Mouse (Mus musculus): ENCODE results near the gene Disp1. TPM values are rescaled to one million over a fixed set of nuclear protein-coding genes. Genes with fewer than 3 reads are reported as not detected.

Gene Disp1
- polyA plus RNA-seq, 2 experiments = 34.7 to 47.3 TPM

GRCm38 (mm10) chr1:183233679-183234174, 12.4 kb upstream of the Disp1 start:
- no peak for TF ChIP-seq POLR2A (IDR thresholded peaks at IDR 0.05; ENCODE audit: borderline replicate concordance, extremely low read depth, insufficient read depth, insufficient read length)
- no peak for ATAC-seq (ENCODE audit: low FRiP score, low read depth)
- 72% methylated on average over 11 of the region's 11 CpGs for WGBS

GRCm38 (mm10) chr1:183232985-183233678, 11.8 kb upstream of the Disp1 start:
- no peak overlapping the region for H3K27ac ChIP-seq (replicated peaks; ENCODE audit: low read depth, low read length)
- 78% methylated on average over 7 of the region's 7 CpGs for WGBS
- H3K4me1 ChIP-seq (ENCODE audit: control insufficient read depth, insufficient read depth, low read length) = peaks cover 9% of the 10 kb centered on the region; the same call in 1 of the 2 replicates
- no peaks in the 10 kb centered on the region for H3K36me3 ChIP-seq (ENCODE audit: control insufficient read depth, insufficient read depth, low read length)
- no peaks in the 10 kb centered on the region for H3K27me3 ChIP-seq (ENCODE audit: control insufficient read depth, insufficient read depth, low read length)
- no peaks in the 10 kb centered on the region for H3K9me3 ChIP-seq (ENCODE audit: control insufficient read depth, low read length)
- no peak for DNase-seq (ENCODE audit: low spot score)
- no peak overlapping the region for H3K4me3 ChIP-seq (replicated peaks; ENCODE audit: low read length)
- TF ChIP-seq POLR2A (IDR thresholded peaks at IDR 0.05; ENCODE audit: borderline replicate concordance, extremely low read depth, insufficient read depth, insufficient read length) = no peak
- no peak overlapping the region for H3K4me2 ChIP-seq (replicated peaks; ENCODE audit: low read depth, low read length, severe bottlenecking)
- no peak overlapping the region for H3K9ac ChIP-seq (ENCODE audit: low read depth, low read length, severe bottlenecking)
- ATAC-seq (ENCODE audit: low FRiP score, low read depth) = no peak

More at GRCm38 (mm10) chr1:183233679-183234174, 12.4 kb upstream of the Disp1 start:
- Histone ChIP-seq H3K4me1 (ENCODE audit: control insufficient read depth, insufficient read depth, low read length) (peaks cover 8% of the 10 kb centered on the region; the same call in 1 of the 2 replicates), H3K27me3 (ENCODE audit: control insufficient read depth, insufficient read depth, low read length) (no peaks in the 10 kb centered on the region), H3K4me2 (replicated peaks; ENCODE audit: low read depth, low read length, severe bottlenecking) (no peak overlapping the region), H3K36me3 (ENCODE audit: control insufficient read depth, insufficient read depth, low read length) (no peaks in the 10 kb centered on the region), H3K9ac (ENCODE audit: low read depth, low read length, severe bottlenecking) (no peak overlapping the region), H3K4me3 (replicated peaks; ENCODE audit: low read length) (no peak overlapping the region), H3K9me3 (ENCODE audit: control insufficient read depth, low read length) (no peaks in the 10 kb centered on the region), H3K27ac (replicated peaks; ENCODE audit: low read depth, low read length) (no peak overlapping the region)
- no peak for DNase-seq (ENCODE audit: low spot score)

GRCm38 (mm10) chr1:183227469-183227868, 6.1 kb upstream of the Disp1 start:
- Histone ChIP-seq H3K27me3 (ENCODE audit: control insufficient read depth, insufficient read depth, low read length) (no peaks in the 10 kb centered on the region), H3K4me2 (replicated peaks; ENCODE audit: low read depth, low read length, severe bottlenecking) (no peak overlapping the region), H3K9ac (ENCODE audit: low read depth, low read length, severe bottlenecking) (no peak overlapping the region), H3K4me1 (ENCODE audit: control insufficient read depth, insufficient read depth, low read length) (peaks cover 3% of the 10 kb centered on the region; the same call in 1 of the 2 replicates), H3K27ac (replicated peaks; ENCODE audit: low read depth, low read length) (no peak overlapping the region), H3K36me3 (ENCODE audit: control insufficient read depth, insufficient read depth, low read length) (no peaks in the 10 kb centered on the region), H3K9me3 (ENCODE audit: control insufficient read depth, low read length) (no peaks in the 10 kb centered on the region), H3K4me3 (replicated peaks; ENCODE audit: low read length) (no peak overlapping the region)
- ATAC-seq (ENCODE audit: low FRiP score, low read depth) = no peak
- no peak for DNase-seq (ENCODE audit: low spot score)
- 84% methylated on average over 7 of the region's 7 CpGs for WGBS
- no peak for TF ChIP-seq POLR2A (IDR thresholded peaks at IDR 0.05; ENCODE audit: borderline replicate concordance, extremely low read depth, insufficient read depth, insufficient read length)

GRCm38 (mm10) chr1:183219021-183219420, 2.3 kb downstream of the Disp1 start:
- Histone ChIP-seq H3K4me2 (replicated peaks; ENCODE audit: low read depth, low read length, severe bottlenecking) (no peak overlapping the region), H3K27ac (replicated peaks; ENCODE audit: low read depth, low read length) (no peak overlapping the region), H3K27me3 (ENCODE audit: control insufficient read depth, insufficient read depth, low read length) (no peaks in the 10 kb centered on the region), H3K36me3 (ENCODE audit: control insufficient read depth, insufficient read depth, low read length) (no peaks in the 10 kb centered on the region), H3K9ac (ENCODE audit: low read depth, low read length, severe bottlenecking) (no peak overlapping the region), H3K4me1 (ENCODE audit: control insufficient read depth, insufficient read depth, low read length) (peaks cover 16% of the 10 kb centered on the region), H3K9me3 (ENCODE audit: control insufficient read depth, low read length) (no peaks in the 10 kb centered on the region), H3K4me3 (replicated peaks; ENCODE audit: low read length) (no peak overlapping the region)
- no peak for ATAC-seq (ENCODE audit: low FRiP score, low read depth)
- no peak for DNase-seq (ENCODE audit: low spot score)
- TF ChIP-seq POLR2A (IDR thresholded peaks at IDR 0.05; ENCODE audit: borderline replicate concordance, extremely low read depth, insufficient read depth, insufficient read length) = no peak
- 95% methylated on average over 6 of the region's 6 CpGs for WGBS

GRCm38 (mm10) chr1:183216691-183217090, 4.6 kb downstream of the Disp1 start:
- Histone ChIP-seq H3K9ac (ENCODE audit: low read depth, low read length, severe bottlenecking) (no peak overlapping the region), H3K4me2 (replicated peaks; ENCODE audit: low read depth, low read length, severe bottlenecking) (no peak overlapping the region), H3K4me1 (ENCODE audit: control insufficient read depth, insufficient read depth, low read length) (peaks cover 30% of the 10 kb centered on the region), H3K27ac (replicated peaks; ENCODE audit: low read depth, low read length) (no peak overlapping the region), H3K36me3 (ENCODE audit: control insufficient read depth, insufficient read depth, low read length) (no peaks in the 10 kb centered on the region), H3K4me3 (replicated peaks; ENCODE audit: low read length) (no peak overlapping the region), H3K9me3 (ENCODE audit: control insufficient read depth, low read length) (no peaks in the 10 kb centered on the region), H3K27me3 (ENCODE audit: control insufficient read depth, insufficient read depth, low read length) (no peaks in the 10 kb centered on the region)
- no peak for TF ChIP-seq POLR2A (IDR thresholded peaks at IDR 0.05; ENCODE audit: borderline replicate concordance, extremely low read depth, insufficient read depth, insufficient read length)
- no peak for ATAC-seq (ENCODE audit: low FRiP score, low read depth)
- 64% methylated on average over 4 of the region's 4 CpGs for WGBS
- no peak for DNase-seq (ENCODE audit: low spot score)

Data from limb, embryonic 14.5 days (tissue).